Mouse (Mus musculus) bone marrow macrophage, adult 2 months (primary cell): ENCODE data around the gene Gpm6a.

Experiments used
- CTCF ChIP-seq: IDR thresholded peaks from 2 replicates; pipeline ENCODE4 v1.5.1; 2012; ENCODE audit warnings: low read depth, mild to moderate bottlenecking, low read length, moderate library complexity
- POLR2A ChIP-seq: IDR thresholded peaks from 2 replicates; pipeline ENCODE4 v1.6.1; 2012; ENCODE audit warnings: mild to moderate bottlenecking, low read depth, low read length, borderline replicate concordance

GRCm38 (mm10) chr8:55012228-55012627 is 57.6 kb downstream of the Gpm6a start:
- no peak for TF ChIP-seq CTCF
- no peak for TF ChIP-seq POLR2A
